Mouse (Mus musculus) embryonic facial prominence, embryonic 13.5 days (tissue): ENCODE data around the gene Krt9. TPM values are rescaled to one million over a fixed set of nuclear protein-coding genes. Genes with fewer than 3 reads are reported as not detected.

ENCODE experiments used
- ATAC-seq: fragments of 200-750 bp; cut with Nextera tagmentation; 2 replicates; pipeline ENCODE4 v1.8.0; 2017; ENCODE audit warnings: low read depth; ENCODE audit not compliant: insufficient number of reproducible peaks, insufficient read depth, low FRiP score, low TSS enrichment
- H3K27ac ChIP-seq: fragments of 300-500 bp; sonication (generic); 2 replicates; pipeline ENCODE4 v1.5.1; 2015; ENCODE audit warnings: moderate library complexity, mild to moderate bottlenecking, inconsistent platforms
- H3K27me3 ChIP-seq: fragments of 300-500 bp; sonication (generic); 2 replicates; pipeline ENCODE4 v1.6.1; 2015; ENCODE audit warnings: mild to moderate bottlenecking, inconsistent platforms
- H3K36me3 ChIP-seq: fragments of 300-500 bp; sonication (generic); 2 replicates; pipeline ENCODE4 v1.6.1; 2015; ENCODE audit warnings: mild to moderate bottlenecking, inconsistent platforms
- H3K4me1 ChIP-seq: fragments of 300-500 bp; sonication (generic); 2 replicates; pipeline ENCODE4 v1.6.1; 2015; ENCODE audit warnings: inconsistent platforms
- H3K4me2 ChIP-seq: fragments of 300-500 bp; sonication (generic); 2 replicates; pipeline ENCODE4 v1.6.1; 2015; ENCODE audit warnings: moderate library complexity, mild to moderate bottlenecking, inconsistent platforms
- H3K4me3 ChIP-seq: fragments of 300-500 bp; sonication (generic); 2 replicates; pipeline ENCODE4 v1.5.1; 2015; ENCODE audit warnings: mild to moderate bottlenecking, inconsistent platforms
- H3K9ac ChIP-seq: fragments of 300-500 bp; sonication (generic); 2 replicates; pipeline ENCODE4 v1.6.1; 2015; ENCODE audit warnings: mild to moderate bottlenecking, inconsistent platforms
- H3K9me3 ChIP-seq: fragments of 300-500 bp; sonication (generic); 2 replicates; pipeline ENCODE4 v1.6.1; 2016; ENCODE audit warnings: inconsistent platforms
- WGBS: fragments of 180-500 bp; shearing (Covaris S2); methylation state at CpG from one replicate; pipeline ENCODE4 v1.1.7; 2015; ENCODE audit warnings: mixed read lengths; 5-methylcytosine and 5-hydroxymethylcytosine counted together
- polyA plus RNA-seq: library from polyadenylated mRNA; unstranded; fragments of >200 nt; fragmentation: Nextera tagmentation; extraction: Ambion mirVana; gene quantifications from 2 replicates; pipeline ENCODE4 v1.2.1, GENCODE M21; 2015

Krt9 gene
- polyA plus RNA-seq, 1 experiment from 2014 or later, result not detected

- WGBS, result 53% methylated on average over 5 of the region's 5 CpGs
- no peak for ATAC-seq
- no peaks in the 10 kb centered on the region for H3K36me3 ChIP-seq
- peaks cover 35% of the 10 kb centered on the region for H3K27me3 ChIP-seq
- no peak overlapping the region for H3K4me3 ChIP-seq
- no peak overlapping the region for H3K4me2 ChIP-seq
- peaks cover 8% of the 10 kb centered on the region for H3K4me1 ChIP-seq
- H3K27ac ChIP-seq, result no peak overlapping the region
- H3K9me3 ChIP-seq, result no peaks in the 10 kb centered on the region
- H3K9ac ChIP-seq, result no peak overlapping the region
Observed at GRCm38 (mm10) chr11:100147566-100148353, 45.3 kb downstream of the Krt9 start.

DNA sequence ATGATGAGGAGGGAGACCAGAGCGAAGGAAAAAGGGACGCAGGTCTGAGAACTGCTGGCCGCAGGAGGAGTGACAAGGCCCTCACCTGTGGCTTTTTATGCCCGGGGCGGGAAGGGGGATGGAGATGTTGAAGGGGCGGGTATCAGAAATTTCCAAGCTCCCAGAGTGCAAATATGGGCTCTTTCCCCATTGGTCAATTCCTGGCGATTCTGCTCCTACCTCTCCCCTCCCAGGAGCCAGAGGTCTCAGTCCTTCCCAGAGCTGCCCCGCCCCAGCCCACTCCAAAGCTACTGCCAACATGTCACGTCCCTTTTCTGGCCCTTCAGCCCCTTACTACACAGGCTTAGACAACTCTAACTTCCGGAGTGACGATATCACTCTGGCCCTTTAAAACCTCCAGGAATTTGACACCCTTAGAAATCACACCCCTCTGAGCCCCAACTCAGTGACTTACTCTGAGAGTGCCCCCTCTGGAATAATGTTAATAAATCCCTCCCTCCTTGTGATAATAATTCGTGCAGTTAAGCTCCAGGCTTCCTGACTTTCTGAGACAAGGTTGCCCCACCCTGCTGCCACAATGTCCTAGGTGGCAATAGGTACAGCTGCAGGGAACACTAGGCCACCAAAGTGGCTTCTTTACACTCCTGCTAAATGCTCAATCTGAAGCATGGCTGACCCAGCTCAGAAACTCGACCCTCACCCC lies 47.0 kb downstream of the Krt9 start:
- WGBS, result 5% methylated on average over 13 of the region's 13 CpGs
- Histone ChIP-seq H3K27me3 (peaks cover 35% of the 10 kb centered on the region), H3K36me3 (no peaks in the 10 kb centered on the region), H3K27ac (no peak overlapping the region), H3K9ac (no peak overlapping the region), H3K4me1 (peaks cover 8% of the 10 kb centered on the region), H3K4me3 (peak overlapping the region; percentile 34), H3K9me3 (no peaks in the 10 kb centered on the region), H3K4me2 (peak overlapping the region; percentile 54)
- no peak for ATAC-seq

- Histone ChIP-seq H3K36me3 (no peaks in the 10 kb centered on the region), H3K9ac (peak overlapping the region; percentile 46; the same call in 1 of the 2 replicates), H3K4me1 (peaks cover 8% of the 10 kb centered on the region), H3K4me2 (peak overlapping the region; percentile 54), H3K9me3 (no peaks in the 10 kb centered on the region), H3K4me3 (peak overlapping the region; percentile 34), H3K27me3 (peaks cover 35% of the 10 kb centered on the region), H3K27ac (no peak overlapping the region)
- 1% methylated on average over 20 of the region's 20 CpGs for WGBS
- no peak for ATAC-seq
Observed at GRCm38 (mm10) chr11:100145104-100145503, 47.9 kb downstream of the Krt9 start.

GRCm38 (mm10) chr11:100140966-100141365 lies 52.1 kb downstream of the Krt9 start:
- no peaks in the 10 kb centered on the region for H3K9me3 ChIP-seq
- H3K4me2 ChIP-seq, result no peak overlapping the region
- no peak overlapping the region for H3K4me3 ChIP-seq
- 80% methylated on average over 21 of the region's 21 CpGs for WGBS
- H3K36me3 ChIP-seq, result no peaks in the 10 kb centered on the region
- ATAC-seq, result no peak
- H3K9ac ChIP-seq, result no peak overlapping the region
- H3K4me1 ChIP-seq, result peaks cover 26% of the 10 kb centered on the region
- no peak overlapping the region for H3K27ac ChIP-seq
- peaks cover 24% of the 10 kb centered on the region for H3K27me3 ChIP-seq

- H3K36me3 ChIP-seq, result no peaks in the 10 kb centered on the region
- H3K27ac ChIP-seq, result peak overlapping the region; percentile 29
- H3K4me1 ChIP-seq, result peaks cover 18% of the 10 kb centered on the region
- no peak overlapping the region for H3K4me3 ChIP-seq
- ATAC-seq, result no peak
- no peak overlapping the region for H3K9ac ChIP-seq
- H3K4me2 ChIP-seq, result no peak overlapping the region
- 53% methylated on average over 2 of the region's 2 CpGs for WGBS
- no peaks in the 10 kb centered on the region for H3K9me3 ChIP-seq
- H3K27me3 ChIP-seq, result peaks cover 8% of the 10 kb centered on the region
Observed at GRCm38 (mm10) chr11:100139391-100139790, 53.7 kb downstream of the Krt9 start.

DNA sequence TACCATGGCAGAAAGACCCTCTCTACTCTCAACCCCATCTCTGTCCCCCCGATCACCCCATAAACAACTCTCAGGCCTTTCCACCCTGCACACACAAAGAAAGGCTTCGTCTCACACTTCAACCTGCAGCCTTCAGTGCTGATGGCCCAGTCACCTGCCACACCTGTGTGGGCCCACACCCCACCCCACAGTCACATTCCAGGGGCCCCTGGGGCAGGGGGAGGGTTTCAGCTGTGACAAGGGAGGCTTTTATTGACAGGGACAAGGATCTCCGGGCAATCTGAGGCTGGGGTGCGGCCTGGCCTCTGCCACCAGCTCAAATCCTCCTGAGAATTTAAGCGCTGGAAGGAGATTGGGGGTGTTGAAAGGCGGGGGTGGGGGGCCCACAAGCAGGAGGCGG lies 54.2 kb downstream of the Krt9 start:
- Histone ChIP-seq H3K4me1 (peaks cover 18% of the 10 kb centered on the region), H3K9me3 (no peaks in the 10 kb centered on the region), H3K9ac (no peak overlapping the region), H3K4me2 (no peak overlapping the region), H3K27ac (no peak overlapping the region), H3K4me3 (no peak overlapping the region), H3K36me3 (no peaks in the 10 kb centered on the region), H3K27me3 (peaks cover 2% of the 10 kb centered on the region)
- no peak; the same call in 1 of the 2 replicates for ATAC-seq
- 42% methylated on average over 7 of the region's 7 CpGs for WGBS

DNA sequence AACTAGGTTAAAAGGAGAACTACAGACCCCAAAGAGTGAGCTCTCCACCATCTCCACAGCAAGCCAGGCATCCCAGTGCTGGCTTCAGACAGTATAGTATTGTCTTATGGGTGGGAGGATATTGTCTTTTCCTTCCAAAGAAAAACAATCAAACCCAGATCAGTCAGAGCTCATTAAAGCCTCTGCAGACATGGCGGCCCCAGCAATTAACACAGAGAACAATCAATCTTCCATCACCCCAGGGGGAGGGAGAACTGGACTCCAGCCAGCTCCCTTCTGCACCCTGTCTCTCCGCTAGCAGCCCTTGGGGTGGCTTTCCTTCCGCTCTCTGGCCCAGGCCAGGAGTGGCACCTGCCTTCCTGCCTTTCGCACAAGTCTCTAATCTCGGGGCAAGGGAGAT lies 55.4 kb downstream of the Krt9 start:
- no peak overlapping the region for H3K9ac ChIP-seq
- no peaks in the 10 kb centered on the region for H3K27me3 ChIP-seq
- ATAC-seq, result no peak
- H3K9me3 ChIP-seq, result no peaks in the 10 kb centered on the region
- no peak overlapping the region for H3K4me2 ChIP-seq
- no peaks in the 10 kb centered on the region for H3K36me3 ChIP-seq
- H3K27ac ChIP-seq, result no peak overlapping the region
- H3K4me3 ChIP-seq, result no peak overlapping the region
- WGBS, result 43% methylated on average over 5 of the region's 5 CpGs
- peaks cover 18% of the 10 kb centered on the region for H3K4me1 ChIP-seq

Other genes with a start within 250 kb of the Krt9 start
- gene Krtap9-5, start 244.8 kb downstream of the Krt9 start, polyA plus RNA-seq, result not detected in 2 replicates
- not detected in 2 replicates for gene Krtap29-1, start 214.2 kb downstream of the Krt9 start, polyA plus RNA-seq
- gene Krtap16-1, start 206.6 kb downstream of the Krt9 start, polyA plus RNA-seq, result not detected in 2 replicates
- gene Krtap17-1, start 199.3 kb downstream of the Krt9 start, polyA plus RNA-seq, result 0.48 TPM in 2 replicates
- not detected in 2 replicates for gene Krt33a, start 177.0 kb downstream of the Krt9 start, polyA plus RNA-seq
- gene Krt33b, start 163.4 kb downstream of the Krt9 start, polyA plus RNA-seq, result not detected in 2 replicates
- gene Krt34, start 151.7 kb downstream of the Krt9 start, polyA plus RNA-seq, result not detected in 2 replicates
- gene Krt31, start 142.7 kb downstream of the Krt9 start, polyA plus RNA-seq, result not detected in 2 replicates
- gene Krt32, start 105.0 kb downstream of the Krt9 start, polyA plus RNA-seq, result 0.36 and 0.70 TPM in 2 replicates
- gene Krt35, start 97.0 kb downstream of the Krt9 start, polyA plus RNA-seq, result 1.5 and 2.4 TPM in 2 replicates
- gene Krt36, start 87.6 kb downstream of the Krt9 start, polyA plus RNA-seq, result 0.15 TPM in 1 of 2 replicates, not detected in the other
- 1.1 and 2.2 TPM in 2 replicates for gene Krt13, start 71.7 kb downstream of the Krt9 start, polyA plus RNA-seq
- 314 and 354 TPM in 2 replicates for gene Krt15, start 57.3 kb downstream of the Krt9 start, polyA plus RNA-seq
- gene Krt19, start 44.6 kb downstream of the Krt9 start, polyA plus RNA-seq, result 44.6 and 57.3 TPM in 2 replicates
- 574 and 670 TPM in 2 replicates for gene Krt14, start 14.3 kb upstream of the Krt9 start, polyA plus RNA-seq
- 0.33 and 0.45 TPM in 2 replicates for gene Krt16, start 55.7 kb upstream of the Krt9 start, polyA plus RNA-seq
- 161 and 186 TPM in 2 replicates for gene Krt17, start 67.8 kb upstream of the Krt9 start, polyA plus RNA-seq
- 0.20 and 0.25 TPM in 2 replicates for gene Krt42, start 76.6 kb upstream of the Krt9 start, polyA plus RNA-seq
- gene Eif1, start 126.6 kb upstream of the Krt9 start, polyA plus RNA-seq, result 1,424 and 1,667 TPM in 2 replicates
- 1.2 TPM in 1 of 2 replicates, not detected in the other for gene Gast, start 141.2 kb upstream of the Krt9 start, polyA plus RNA-seq
- 5.9 and 7.6 TPM in 2 replicates for gene Hap1, start 162.9 kb upstream of the Krt9 start, polyA plus RNA-seq
- 104 TPM in 2 replicates for gene Jup, start 204.5 kb upstream of the Krt9 start, polyA plus RNA-seq
- 52.2 and 57.2 TPM in 2 replicates for gene P3h4, start 221.6 kb upstream of the Krt9 start, polyA plus RNA-seq
- gene Fkbp10, start 222.5 kb upstream of the Krt9 start, polyA plus RNA-seq, result 125 and 134 TPM in 2 replicates
- 158 and 167 TPM in 2 replicates for gene Nt5c3b, start 248.6 kb upstream of the Krt9 start, polyA plus RNA-seq
- gene Klhl10, start 248.7 kb upstream of the Krt9 start, polyA plus RNA-seq, result 1.1 and 1.7 TPM in 2 replicates